Mouse (Mus musculus) hindbrain, embryonic 15.5 days (tissue): ENCODE data around the gene A630023A22Rik. TPM values are rescaled to one million over a fixed set of nuclear protein-coding genes. Genes with fewer than 3 reads are reported as not detected.

Source experiments
- ATAC-seq: fragments of 200-750 bp; cut with Nextera tagmentation; 2 replicates; pipeline ENCODE4 v1.8.0; 2017; ENCODE audit warnings: low read depth, moderate number of reproducible peaks, moderate TSS enrichment; ENCODE audit not compliant: low FRiP score
- H3K27ac ChIP-seq: fragments of 300-500 bp; sonication (generic); replicated peaks from 2 replicates; pipeline ENCODE4 v1.5.1; 2015; ENCODE audit warnings: mild to moderate bottlenecking, inconsistent platforms
- H3K27me3 ChIP-seq: fragments of 300-500 bp; sonication (generic); 2 replicates; pipeline ENCODE4 v1.6.1; 2015; ENCODE audit warnings: control low read depth, inconsistent platforms
- H3K36me3 ChIP-seq: fragments of 300-500 bp; sonication (generic); 2 replicates; pipeline ENCODE4 v1.6.1; 2015; ENCODE audit warnings: control low read depth, inconsistent platforms
- H3K4me1 ChIP-seq: fragments of 300-500 bp; sonication (generic); replicated peaks from 2 replicates; pipeline ENCODE4 v1.6.1; 2015; ENCODE audit warnings: control low read depth, inconsistent platforms
- H3K4me2 ChIP-seq: fragments of 300-500 bp; sonication (generic); 2 replicates; pipeline ENCODE4 v1.6.1; 2015; ENCODE audit warnings: moderate library complexity, mild to moderate bottlenecking, inconsistent platforms
- H3K4me3 ChIP-seq: fragments of 300-500 bp; sonication (generic); 2 replicates; pipeline ENCODE4 v1.5.1; 2015; ENCODE audit warnings: mild to moderate bottlenecking, inconsistent platforms
- H3K9ac ChIP-seq: fragments of 300-500 bp; sonication (generic); 2 replicates; pipeline ENCODE4 v1.6.1; 2015; ENCODE audit warnings: inconsistent platforms
- H3K9me3 ChIP-seq: fragments of 300-500 bp; sonication (generic); 2 replicates; pipeline ENCODE4 v1.6.1; 2016; ENCODE audit warnings: control low read depth, inconsistent platforms
- WGBS: fragments of 180-500 bp; shearing (Covaris S2); methylation state at CpG from one replicate; pipeline ENCODE4 v1.1.7; 2015; 5-methylcytosine and 5-hydroxymethylcytosine counted together
- polyA plus RNA-seq: library from polyadenylated mRNA; unstranded; fragments of >200 nt; fragmentation: Nextera tagmentation; extraction: Ambion mirVana; gene quantifications from 2 replicates; pipeline ENCODE4 v1.2.1, GENCODE M21; 2015

A630023A22Rik gene
- polyA plus RNA-seq, 1 experiment from 2014 or later = not detected

GRCm38 (mm10) chr14:34080321-34080997 is 22.1 kb downstream of the A630023A22Rik start:
- Histone ChIP-seq H3K27me3 (0 out of 2 replicates have a peak, but pooled peaks cover 1% of the 10 kb centered on the region), H3K9me3 (no peaks in the 10 kb centered on the region), H3K27ac (no peak overlapping the region), H3K4me1 (no peaks in the 10 kb centered on the region), H3K36me3 (no peaks in the 10 kb centered on the region), H3K9ac (no peak overlapping the region), H3K4me3 (no peak overlapping the region), H3K4me2 (no peak overlapping the region)
- WGBS = 9% methylated on average over 11 of the region's 11 CpGs
- ATAC-seq = peak; percentile 82

DNA sequence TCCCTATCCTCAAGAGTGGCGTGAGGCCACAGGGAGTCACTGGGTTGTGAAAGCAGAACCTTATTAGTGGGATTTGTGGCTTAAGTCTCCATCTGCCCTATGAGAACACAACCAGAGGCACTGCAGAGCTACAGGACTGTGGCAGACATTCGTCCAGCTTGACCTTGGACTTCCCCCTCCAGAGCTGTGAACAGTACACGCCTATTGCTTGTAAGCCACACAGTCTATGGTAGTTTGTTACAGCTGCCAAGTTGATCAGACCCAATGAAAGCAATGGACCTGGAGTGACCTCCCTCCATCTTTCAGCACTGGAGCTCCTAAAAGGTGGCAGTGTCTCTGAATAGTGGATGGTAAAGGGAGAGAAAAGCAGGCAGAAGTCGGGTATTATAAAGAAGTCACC is 24.3 kb downstream of the A630023A22Rik start:
- no peaks in the 10 kb centered on the region for H3K27me3 ChIP-seq
- no peak for ATAC-seq
- H3K4me3 ChIP-seq = no peak overlapping the region
- no peak overlapping the region for H3K27ac ChIP-seq
- no peak overlapping the region for H3K4me2 ChIP-seq
- H3K9me3 ChIP-seq = no peaks in the 10 kb centered on the region
- no peaks in the 10 kb centered on the region for H3K4me1 ChIP-seq
- H3K9ac ChIP-seq = no peak overlapping the region
- H3K36me3 ChIP-seq = no peaks in the 10 kb centered on the region
- 70% methylated on average over 4 of the region's 4 CpGs for WGBS

DNA sequence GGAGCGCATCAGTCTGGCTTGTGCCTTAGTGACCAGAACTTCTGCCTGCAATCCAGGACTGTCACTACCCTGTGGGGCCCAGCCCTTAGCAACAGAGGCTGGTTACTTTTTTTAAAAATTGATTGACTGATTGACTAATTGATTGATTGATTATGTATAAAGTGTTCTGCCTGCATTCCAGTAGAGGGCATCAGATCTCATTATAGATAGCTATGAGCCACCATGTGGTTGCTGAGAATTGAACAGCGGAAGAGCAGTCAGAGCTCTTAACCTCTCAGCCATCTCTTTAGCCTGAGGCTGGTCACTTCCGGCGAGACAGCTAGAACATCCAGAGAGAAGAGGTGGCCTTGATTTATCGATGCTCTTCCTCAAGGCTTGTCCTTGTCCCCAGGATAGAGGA is 25.3 kb downstream of the A630023A22Rik start:
- ATAC-seq = no peak
- no peak overlapping the region for H3K27ac ChIP-seq
- H3K9me3 ChIP-seq = no peaks in the 10 kb centered on the region
- WGBS = 48% methylated on average over 5 of the region's 5 CpGs
- no peaks in the 10 kb centered on the region for H3K36me3 ChIP-seq
- no peak overlapping the region for H3K9ac ChIP-seq
- H3K27me3 ChIP-seq = no peaks in the 10 kb centered on the region
- H3K4me1 ChIP-seq = no peaks in the 10 kb centered on the region
- no peak overlapping the region for H3K4me2 ChIP-seq
- no peak overlapping the region for H3K4me3 ChIP-seq

GRCm38 (mm10) chr14:34075346-34075745 is 27.2 kb downstream of the A630023A22Rik start:
- no peak overlapping the region for H3K4me3 ChIP-seq
- 27% methylated on average over 4 of the region's 4 CpGs for WGBS
- H3K36me3 ChIP-seq = no peaks in the 10 kb centered on the region
- no peak for ATAC-seq
- H3K4me1 ChIP-seq = no peaks in the 10 kb centered on the region
- H3K9ac ChIP-seq = no peak overlapping the region
- no peaks in the 10 kb centered on the region for H3K27me3 ChIP-seq
- no peaks in the 10 kb centered on the region for H3K9me3 ChIP-seq
- no peak overlapping the region for H3K4me2 ChIP-seq
- no peak overlapping the region for H3K27ac ChIP-seq

DNA sequence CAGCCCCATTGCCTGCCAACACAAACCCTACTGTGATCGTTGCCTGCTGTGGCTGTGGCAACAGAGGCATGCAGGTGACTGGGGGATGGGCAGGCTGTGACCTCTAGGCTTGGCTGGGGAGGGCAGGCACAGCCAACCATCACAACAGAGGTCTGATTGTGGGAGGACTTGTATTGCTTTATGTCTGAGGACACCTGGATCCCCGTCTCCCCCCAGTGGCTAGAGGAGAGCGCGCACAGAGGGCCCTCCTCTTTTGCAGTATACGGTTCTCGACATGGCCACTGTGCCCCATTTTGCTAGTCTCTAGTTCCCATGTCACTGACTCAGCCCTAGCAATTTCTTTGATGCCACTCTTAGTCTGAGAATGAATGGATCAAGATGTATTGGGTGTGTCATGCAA is 30.9 kb downstream of the A630023A22Rik start:
- no peak for ATAC-seq
- Histone ChIP-seq H3K4me3 (no peak overlapping the region), H3K9ac (no peak overlapping the region), H3K4me2 (no peak overlapping the region), H3K9me3 (no peaks in the 10 kb centered on the region), H3K4me1 (no peaks in the 10 kb centered on the region), H3K27ac (no peak overlapping the region), H3K27me3 (no peaks in the 10 kb centered on the region), H3K36me3 (no peaks in the 10 kb centered on the region)
- 77% methylated on average over 6 of the region's 6 CpGs for WGBS

- H3K36me3 ChIP-seq = no peaks in the 10 kb centered on the region
- no peaks in the 10 kb centered on the region for H3K27me3 ChIP-seq
- no peak within 1 kb of the TSS for H3K9ac ChIP-seq
- 96% methylated on average over 6 of the region's 6 CpGs for WGBS
- no peak within 1 kb of the TSS for H3K4me3 ChIP-seq
- no peaks in the 10 kb centered on the region for H3K4me1 ChIP-seq
- H3K9me3 ChIP-seq = no peaks in the 10 kb centered on the region
- no peak for ATAC-seq
- H3K4me2 ChIP-seq = no peak within 1 kb of the TSS
- H3K27ac ChIP-seq = no peak within 1 kb of the TSS
These were observed 50.0 kb downstream of the A630023A22Rik start, which contains the start of gene Antxrl for GRCm38 (mm10) chr14:34052516-34052915. Antxrl (plus strand) TSS chr14:34052707.

DNA sequence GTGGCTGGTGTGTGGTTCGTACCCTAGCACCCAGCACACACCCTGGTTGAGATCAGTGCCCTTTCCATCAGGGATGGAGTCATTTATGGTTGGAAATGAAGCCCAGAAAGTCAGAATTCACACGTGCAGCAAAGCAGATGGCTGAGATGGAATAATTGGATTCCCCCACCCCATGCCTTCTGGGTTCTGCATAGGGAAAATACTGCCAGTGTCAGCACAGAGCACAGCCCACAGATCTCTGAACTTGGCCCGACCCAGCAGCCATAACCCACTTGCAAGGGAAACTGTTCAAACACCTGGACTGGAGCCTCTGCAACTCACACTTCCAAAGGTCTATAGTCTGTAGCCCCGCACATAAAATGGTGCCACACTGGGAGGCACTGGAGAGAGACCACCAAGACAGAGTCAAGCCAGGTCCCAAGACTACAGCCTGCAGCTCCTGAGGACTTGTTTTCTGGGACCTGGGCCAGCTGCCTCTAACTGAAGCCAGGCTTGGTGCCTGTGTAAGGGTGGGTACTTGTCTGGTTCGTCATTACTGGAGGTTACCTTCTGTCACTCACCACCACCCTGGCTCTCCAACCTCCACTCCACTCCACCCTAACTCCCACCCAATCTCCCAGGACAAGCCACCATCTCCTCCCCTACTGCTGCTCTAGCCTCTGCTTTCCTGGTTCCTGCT is 52.3 kb downstream of the A630023A22Rik start:
- Histone ChIP-seq H3K9ac (no peak overlapping the region), H3K27ac (no peak overlapping the region)
- no peak for ATAC-seq

GRCm38 (mm10) chr14:34043341-34043740 is 59.2 kb downstream of the A630023A22Rik start:
- Histone ChIP-seq H3K4me3 (no peak overlapping the region), H3K27me3 (no peaks in the 10 kb centered on the region), H3K9ac (no peak overlapping the region), H3K9me3 (no peaks in the 10 kb centered on the region), H3K27ac (no peak overlapping the region), H3K4me2 (no peak overlapping the region), H3K4me1 (no peaks in the 10 kb centered on the region), H3K36me3 (no peaks in the 10 kb centered on the region)
- WGBS = 68% methylated on average over 3 of the region's 3 CpGs
- ATAC-seq = no peak

More for the DNA sequence above, 52.3 kb downstream of the A630023A22Rik start:
- H3K4me2 ChIP-seq = no peak overlapping the region
- 74% methylated on average over 5 of the region's 5 CpGs for WGBS
- no peak overlapping the region for H3K4me3 ChIP-seq
- no peaks in the 10 kb centered on the region for H3K36me3 ChIP-seq
- H3K27me3 ChIP-seq = no peaks in the 10 kb centered on the region
- H3K9me3 ChIP-seq = no peaks in the 10 kb centered on the region
- no peaks in the 10 kb centered on the region for H3K4me1 ChIP-seq

GRCm38 (mm10) chr14:34041241-34041640 is 61.3 kb downstream of the A630023A22Rik start:
- 83% methylated on average over 4 of the region's 4 CpGs for WGBS
- no peak overlapping the region for H3K4me2 ChIP-seq
- no peaks in the 10 kb centered on the region for H3K27me3 ChIP-seq
- H3K9ac ChIP-seq = no peak overlapping the region
- ATAC-seq = no peak
- H3K9me3 ChIP-seq = no peaks in the 10 kb centered on the region
- no peak overlapping the region for H3K27ac ChIP-seq
- H3K4me3 ChIP-seq = no peak overlapping the region
- H3K36me3 ChIP-seq = no peaks in the 10 kb centered on the region
- H3K4me1 ChIP-seq = no peaks in the 10 kb centered on the region

- WGBS = 93% methylated on average over 8 of the region's 8 CpGs
- H3K4me1 ChIP-seq = no peaks in the 10 kb centered on the region
- H3K9ac ChIP-seq = no peak overlapping the region
- ATAC-seq = no peak
- no peak overlapping the region for H3K4me3 ChIP-seq
- H3K27me3 ChIP-seq = no peaks in the 10 kb centered on the region
- H3K4me2 ChIP-seq = no peak overlapping the region
- no peaks in the 10 kb centered on the region for H3K9me3 ChIP-seq
- no peak overlapping the region for H3K27ac ChIP-seq
- H3K36me3 ChIP-seq = no peaks in the 10 kb centered on the region
These were observed 68.5 kb downstream of the A630023A22Rik start for GRCm38 (mm10) chr14:34033841-34034610.

DNA sequence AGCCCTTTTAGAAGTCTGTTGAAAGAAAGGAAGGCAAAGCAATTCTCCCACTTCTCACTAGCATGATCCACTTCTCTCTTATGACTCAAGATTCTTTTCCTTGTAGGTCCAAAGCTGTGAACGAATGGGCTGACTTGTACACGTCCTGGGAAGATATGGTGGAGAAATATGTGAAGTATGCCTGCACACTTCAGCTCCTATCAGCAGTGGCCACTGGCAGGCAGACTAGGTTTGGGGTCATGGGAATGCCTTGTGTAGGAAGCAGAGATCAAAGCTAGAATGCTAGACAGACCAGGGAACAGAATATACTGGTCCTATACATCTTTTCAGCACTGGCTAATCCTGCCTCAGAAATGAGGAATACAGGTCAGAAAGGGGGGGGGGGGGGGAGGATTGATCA is 75.8 kb downstream of the A630023A22Rik start:
- H3K27ac ChIP-seq = no peak overlapping the region
- H3K36me3 ChIP-seq = no peaks in the 10 kb centered on the region
- no peak overlapping the region for H3K4me2 ChIP-seq
- H3K27me3 ChIP-seq = no peaks in the 10 kb centered on the region
- no peaks in the 10 kb centered on the region for H3K9me3 ChIP-seq
- no peak for ATAC-seq
- H3K4me1 ChIP-seq = no peaks in the 10 kb centered on the region
- H3K4me3 ChIP-seq = no peak overlapping the region
- no peak overlapping the region for H3K9ac ChIP-seq
- 83% methylated on average over 2 of the region's 2 CpGs for WGBS

GRCm38 (mm10) chr14:34016938-34017337 is 85.6 kb downstream of the A630023A22Rik start:
- 87% methylated on average over 2 of the region's 2 CpGs for WGBS

More at GRCm38 (mm10) chr14:34016938-34017337, 85.6 kb downstream of the A630023A22Rik start:
- no peaks in the 10 kb centered on the region for H3K27me3 ChIP-seq
- H3K4me3 ChIP-seq = no peak overlapping the region
- H3K27ac ChIP-seq = no peak overlapping the region
- H3K9me3 ChIP-seq = no peaks in the 10 kb centered on the region
- H3K4me2 ChIP-seq = no peak overlapping the region
- no peak overlapping the region for H3K9ac ChIP-seq
- no peaks in the 10 kb centered on the region for H3K36me3 ChIP-seq
- ATAC-seq = no peak
- H3K4me1 ChIP-seq = no peaks in the 10 kb centered on the region
